Mouse (Mus musculus): ENCODE measurements around the gene Loxl4.

- TF ChIP-seq POLR2A (IDR thresholded peaks at IDR 0.05; ENCODE audit: low read depth, low read length) (no peak), RAD21 (IDR thresholded peaks at IDR 0.05; ENCODE audit: low read depth, low read length) (no peak), ELF1 (IDR thresholded peaks at IDR 0.05; ENCODE audit: low read depth, low read length) (no peak), NELFE (IDR thresholded peaks at IDR 0.05; ENCODE audit: low read depth, low read length) (no peak), ETS1 (conservative IDR thresholded peaks at IDR 0.05; ENCODE audit: low read depth, low read length) (no peak), CTCF (conservative IDR thresholded peaks at IDR 0.05 in 1 of 2, IDR thresholded peaks at IDR 0.05 in 1 of 2; ENCODE audit: low read depth in 2 of 2, low read length in 2 of 2) (no peak), MAZ (IDR thresholded peaks at IDR 0.05; ENCODE audit: low read depth, low read length) (no peak), MYC (IDR thresholded peaks at IDR 0.05; ENCODE audit: low read depth, low read length) (no peak), KAT2A (IDR thresholded peaks at IDR 0.05; ENCODE audit: insufficient replicate concordance, low read length) (no peak)
Measured at GRCm38 (mm10) chr19:42611746-42612145, 867 bp downstream of the Loxl4 start.
